ENCODE assay signal across 16 mouse cellular contexts in the genomic region with DNA sequence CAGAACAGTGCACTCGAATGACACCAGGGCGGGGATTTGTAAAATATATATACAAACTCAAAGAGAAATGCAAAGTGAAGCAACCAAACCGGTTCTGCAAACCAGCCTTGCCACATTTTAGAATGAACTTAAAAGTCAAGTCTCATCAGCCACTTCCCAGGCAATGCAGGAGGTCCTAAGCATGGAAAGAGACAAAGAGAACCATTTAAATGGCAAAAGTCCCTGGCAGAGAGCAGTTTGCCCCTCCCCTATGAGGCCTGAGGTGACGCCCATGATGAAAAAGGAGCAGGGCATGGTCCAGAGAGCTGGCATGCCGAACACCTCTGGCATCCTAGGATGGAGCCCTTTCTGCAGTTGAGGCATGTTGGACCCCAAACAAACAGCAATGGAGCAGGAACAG. TPM values are rescaled to one million over a fixed set of nuclear protein-coding genes. Genes with fewer than 3 reads are reported as not detected.
A peak's percentile ranks its signal among the peaks of the same experiment; 100 is the strongest.
DNase-seq lines count a peak whose midpoint lies in the region; ATAC-seq and TF ChIP-seq lines count a peak whose summit lies in the region.
"Had no signal": no experiment of that assay in that cellular context is flagged by ENCODE, and none has a peak within 500 bp of the region (broad histone marks: within the 10 kb centered on the region; RNA-seq: fewer than 3 reads in every experiment).

No protein-coding gene starts in this region.

- DNase-seq in forebrain, postnatal 0 days = no peak
- DNase-seq in kidney, postnatal 10 days = peak; percentile 8
- DNase-seq in kidney, postnatal 14 days = no peak
- peak; percentile 48 for DNase-seq in lung, postnatal 25 days (ENCODE audit: low spot score)
- no peak for DNase-seq in right cerebral cortex, adult 18-20 months
- no peak for DNase-seq in gastrocnemius, adult 8-10 months (ENCODE audit: low spot score in 2 of 2)
- DNase-seq: cerebellum, adult 2 months; kidney, adult 8-10 months; left cerebral cortex, postnatal 4 days; liver, postnatal 0 days; thymus, adult 2 months had no signal

- no peak for TF ChIP-seq CTCF in forebrain, postnatal 0 days (IDR thresholded peaks at IDR 0.05; ENCODE audit: low read depth)

- 41% methylated on average over 5 of the region's 5 CpGs for WGBS in forebrain, postnatal 0 days
- WGBS in forebrain, embryonic 12.5 days = 39% methylated on average over 5 of the region's 5 CpGs
- WGBS in embryonic facial prominence, embryonic 12.5 days = 34% methylated on average over 5 of the region's 5 CpGs

- 0 out of 2 replicates have a peak, but pooled peaks cover 4% of the 10 kb centered on the region for H3K4me1 ChIP-seq in forebrain, postnatal 0 days (ENCODE audit: insufficient read depth)
- peaks cover 4% of the 10 kb centered on the region; the same call in 1 of the 2 replicates for H3K4me1 ChIP-seq in forebrain, embryonic 12.5 days
- H3K4me1 ChIP-seq in embryonic facial prominence, embryonic 12.5 days = 0 out of 2 replicates have a peak, but pooled peaks cover 3% of the 10 kb centered on the region
- H3K4me1 ChIP-seq: hindbrain, embryonic 12.5 days had no signal

- no peaks in the 10 kb centered on the region for H3K36me3 ChIP-seq in forebrain, postnatal 0 days (ENCODE audit: insufficient read depth)
- no peaks in the 10 kb centered on the region for H3K36me3 ChIP-seq in forebrain, embryonic 12.5 days (replicated peaks)
- H3K36me3 ChIP-seq in embryonic facial prominence, embryonic 12.5 days = no peaks in the 10 kb centered on the region
- H3K36me3 ChIP-seq: hindbrain, embryonic 12.5 days had no signal

- H3K9ac ChIP-seq in forebrain, postnatal 0 days = no peak overlapping the region
- H3K9ac ChIP-seq in forebrain, embryonic 12.5 days = no peak overlapping the region
- no peak overlapping the region for H3K9ac ChIP-seq in embryonic facial prominence, embryonic 12.5 days
- H3K9ac ChIP-seq: hindbrain, embryonic 12.5 days; liver, postnatal 0 days had no signal

- H3K9me3 ChIP-seq in forebrain, postnatal 0 days (ENCODE audit: low read length) = no peaks in the 10 kb centered on the region
- no peaks in the 10 kb centered on the region for H3K9me3 ChIP-seq in forebrain, embryonic 12.5 days
- no peaks in the 10 kb centered on the region for H3K9me3 ChIP-seq in embryonic facial prominence, embryonic 12.5 days
- H3K9me3 ChIP-seq: hindbrain, embryonic 12.5 days had no signal

- H3K4me3 ChIP-seq in forebrain, postnatal 0 days (ENCODE audit: low read depth, low read length) = no peak overlapping the region
- H3K4me3 ChIP-seq in forebrain, embryonic 12.5 days (replicated peaks) = no peak overlapping the region
- H3K4me3 ChIP-seq in embryonic facial prominence, embryonic 12.5 days = no peak overlapping the region
- H3K4me3 ChIP-seq: hindbrain, embryonic 12.5 days had no signal

- H3K4me2 ChIP-seq in forebrain, postnatal 0 days (ENCODE audit: low read depth) = no peak overlapping the region
- no peak overlapping the region for H3K4me2 ChIP-seq in forebrain, embryonic 12.5 days
- H3K4me2 ChIP-seq in embryonic facial prominence, embryonic 12.5 days (replicated peaks) = no peak overlapping the region
- H3K4me2 ChIP-seq: hindbrain, embryonic 12.5 days; midbrain, embryonic 11.5 days had no signal

- no peaks in the 10 kb centered on the region for H3K27me3 ChIP-seq in forebrain, postnatal 0 days (ENCODE audit: insufficient read depth, low read length)
- H3K27me3 ChIP-seq in forebrain, embryonic 12.5 days = no peaks in the 10 kb centered on the region
- no peaks in the 10 kb centered on the region for H3K27me3 ChIP-seq in embryonic facial prominence, embryonic 12.5 days
- H3K27me3 ChIP-seq: hindbrain, embryonic 12.5 days; Patski had no signal

- no peak for ATAC-seq in forebrain, postnatal 0 days
- ATAC-seq in forebrain, embryonic 12.5 days (ENCODE audit: low FRiP score) = no peak
- 0 out of 2 replicates have a peak, but pooled peaks have one; percentile 10 for ATAC-seq in embryonic facial prominence, embryonic 12.5 days (ENCODE audit: insufficient number of reproducible peaks, insufficient read depth, low FRiP score, low TSS enrichment)
- ATAC-seq: liver, postnatal 0 days; Patski had no signal

- H3K27ac ChIP-seq in forebrain, postnatal 0 days (ENCODE audit: low read depth, low read length) = peak overlapping the region; percentile 35; the same call in 1 of the 2 replicates
- no peak overlapping the region for H3K27ac ChIP-seq in forebrain, embryonic 12.5 days
- H3K27ac ChIP-seq in embryonic facial prominence, embryonic 12.5 days = peak overlapping the region; percentile 54; the same call in 1 of the 2 replicates
- H3K27ac ChIP-seq: hindbrain, embryonic 12.5 days had no signal

RNA-seq across cellular contexts. Expression of a gene that starts 17.4 kb away (rescaled TPM):
- total RNA-seq in forebrain, postnatal 0 days (2014; rRNA removed) = 75.6 and 87.0 TPM in 2 replicates
- 27.1 and 31.0 TPM in 2 replicates for polyA plus RNA-seq in forebrain, postnatal 0 days (2015; fragmentation: Nextera tagmentation; extraction: Ambion mirVana)
- 67.8 and 72.3 TPM in 2 replicates for polyA plus RNA-seq in forebrain, embryonic 12.5 days (2016; fragmentation: Nextera tagmentation; extraction: Ambion mirVana)
- polyA plus RNA-seq in embryonic facial prominence, embryonic 12.5 days (2016; fragmentation: Nextera tagmentation; extraction: Ambion mirVana) = 59.7 and 65.5 TPM in 2 replicates
- total RNA-seq in gastrocnemius, adult 8-10 months (2022) = 10 to 100 TPM; 35.9 to 39.8 (median 38.1) TPM

Comparison
In these comparisons a context has a peak if more than half of its experiments do, and no peak if none do; other contexts are left out.
1. DNase-seq: peak in kidney, postnatal 10 days (single experiment) and lung, postnatal 25 days (single experiment); none in forebrain, postnatal 0 days (single experiment), kidney, postnatal 14 days (single experiment), right cerebral cortex, adult 18-20 months (single experiment) and gastrocnemius, adult 8-10 months (0 of 2).